Mouse (Mus musculus) heart, postnatal 36 days (tissue): Measurements from ENCODE around the gene 6030458C11Rik. TPM values are rescaled to one million over a fixed set of nuclear protein-coding genes. Genes with fewer than 3 reads are reported as not detected.
A peak's percentile ranks its signal among the peaks of the same experiment; 100 is the strongest.
"Not testable (repeated sequence)": the region's sequence is repeated elsewhere in the genome, so short reads cannot be mapped to it uniquely, and the experiment has no call there.

ENCODE experiments used
- DNase-seq, 2 experiments: peaks; one replicate each; pipeline ENCODE4 v3.0.0; 2021 to 2022
- intact Hi-C: fragments of 180-260 bp; cut with DNase I; formaldehyde crosslinking; loops from one replicate; pipeline ENCODE4 v1.15.1; 2025
- total RNA-seq, 2 experiments: library from RNA; stranded (reverse); gene quantifications; 2 replicates each; pipeline ENCODE4 v1.2.3; 2021

Gene 6030458C11Rik
- total RNA-seq, 2 experiments from 2014 or later: 12.5 to 13.7 TPM

DNA sequence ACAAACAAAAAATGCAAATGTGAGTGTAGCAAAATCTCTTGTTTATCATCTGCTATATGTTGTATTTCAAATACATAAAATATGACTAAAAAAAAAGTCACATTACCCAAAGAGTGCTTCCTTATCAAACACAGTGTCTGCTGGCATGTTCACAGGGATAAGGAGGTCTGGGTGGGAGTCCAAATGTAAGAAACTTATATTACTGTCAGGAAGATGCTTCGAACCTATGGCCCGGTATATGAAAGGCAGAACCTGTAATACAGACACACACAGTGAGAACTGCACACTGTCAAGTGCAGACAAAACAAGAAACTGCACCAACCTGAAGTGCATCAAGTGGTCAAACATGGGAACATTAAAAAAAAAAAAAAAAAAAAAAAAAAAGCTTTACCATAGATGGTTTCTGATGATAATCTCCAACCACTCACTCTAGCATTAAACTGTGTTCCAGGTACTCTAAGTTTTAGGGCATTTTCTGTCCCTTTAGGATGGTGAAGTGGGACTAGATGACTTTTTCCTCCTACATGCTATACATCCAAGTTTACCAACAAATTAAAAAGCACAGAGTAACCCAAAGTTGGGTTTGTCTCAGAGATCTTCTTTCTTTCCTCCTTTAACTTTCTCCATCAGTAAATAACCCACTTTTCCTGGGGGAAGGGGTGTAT lies 862 bp downstream of the 6030458C11Rik start:
- no peak for DNase-seq
- intact Hi-C loops: loop anchor here (10.0 kb wide), 1 partner anchor 829 kb away; the partner anchor contains the start of gene Sub1

DNA sequence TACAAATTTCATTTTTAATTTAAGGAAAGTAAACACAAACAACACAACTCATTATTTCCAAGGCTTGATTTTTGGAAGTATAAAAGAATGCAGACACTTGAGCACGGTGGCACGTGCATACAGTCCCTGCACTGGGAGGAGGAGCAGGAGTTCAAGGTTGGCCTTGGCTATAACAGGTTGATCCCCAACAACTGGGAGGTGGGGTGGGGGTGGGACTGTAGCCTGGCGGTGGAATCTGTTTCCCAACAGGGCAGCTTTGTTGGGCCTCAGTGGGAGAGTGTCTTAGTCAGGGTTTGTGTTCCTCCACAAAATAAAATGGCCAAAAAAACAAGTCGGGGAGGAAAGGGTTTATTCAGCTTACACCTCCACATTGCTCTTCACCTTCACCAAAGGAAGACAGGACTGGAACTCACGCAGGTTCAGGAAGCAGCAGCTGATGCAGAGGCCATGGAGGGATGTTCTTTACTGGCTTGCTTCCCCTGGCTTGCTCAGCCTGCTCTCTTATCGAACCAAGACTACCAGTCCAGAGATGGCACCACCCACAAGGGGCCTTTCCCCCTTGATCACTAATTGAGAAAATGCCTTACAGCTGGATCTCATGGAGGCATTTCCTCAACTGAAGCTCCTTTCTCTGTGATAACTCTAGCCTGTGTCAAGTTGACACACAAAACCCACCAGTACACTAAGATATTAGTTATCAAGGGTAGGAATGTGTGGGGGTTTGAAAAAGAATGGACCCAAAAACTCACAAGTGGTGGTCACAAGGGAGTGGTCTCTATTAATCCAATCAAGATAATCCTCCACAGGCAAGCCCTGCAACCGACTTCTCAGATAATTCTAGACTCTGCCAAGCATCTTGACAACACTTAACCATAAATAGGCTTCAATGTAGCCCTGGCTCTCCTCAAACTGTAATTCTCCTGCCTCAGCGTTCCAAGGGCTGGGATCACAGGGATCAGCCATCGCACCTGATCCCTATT lies 1.7 kb downstream of the 6030458C11Rik start:
- intact Hi-C loops: loop anchor here (10.0 kb wide), 1 partner anchor 828 kb away; the partner anchor contains the start of gene Sub1
- no peak for DNase-seq

DNA sequence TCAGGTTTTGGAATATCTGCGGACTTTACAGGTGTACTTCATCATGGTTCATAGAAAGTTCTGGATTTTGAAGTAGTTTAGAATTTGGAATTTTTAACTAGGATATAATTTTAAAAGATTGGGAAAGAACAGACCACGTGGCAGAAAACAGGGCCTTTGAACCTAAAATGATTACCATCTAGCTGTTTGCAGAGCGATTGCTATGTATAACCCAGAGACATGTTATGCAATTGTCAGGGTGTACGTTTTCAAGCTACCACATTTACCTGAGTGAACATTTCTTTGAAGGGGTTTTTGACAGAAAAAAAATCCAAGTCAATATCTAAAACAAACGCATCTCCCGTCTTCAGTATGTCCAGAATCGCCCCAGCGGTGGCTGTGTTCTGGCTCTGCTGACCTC lies 6.9 kb downstream of the 6030458C11Rik start:
- no peak for DNase-seq
- intact Hi-C loops: no loop called here

DNA sequence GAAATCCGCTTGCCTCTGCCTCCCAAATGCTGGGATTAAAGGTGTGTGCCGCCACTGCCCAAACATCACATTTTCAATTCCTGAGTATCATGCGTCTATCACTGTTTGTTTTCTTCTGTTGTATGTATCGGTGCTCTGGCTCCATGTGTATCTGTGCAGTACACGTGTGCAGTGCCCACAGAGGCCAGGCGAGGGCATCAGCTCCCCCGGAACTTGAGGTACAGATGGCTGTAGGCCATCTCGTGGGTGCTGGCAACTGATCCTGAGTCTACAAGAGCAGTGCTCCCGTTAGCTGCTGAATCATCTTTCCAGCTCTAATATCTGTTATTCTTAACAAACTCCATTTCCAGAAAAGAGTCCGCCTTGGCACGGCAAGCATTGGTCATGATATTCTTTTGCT lies 11.8 kb downstream of the 6030458C11Rik start:
- intact Hi-C loops: no loop called here
- DNase-seq: no peak

DNA sequence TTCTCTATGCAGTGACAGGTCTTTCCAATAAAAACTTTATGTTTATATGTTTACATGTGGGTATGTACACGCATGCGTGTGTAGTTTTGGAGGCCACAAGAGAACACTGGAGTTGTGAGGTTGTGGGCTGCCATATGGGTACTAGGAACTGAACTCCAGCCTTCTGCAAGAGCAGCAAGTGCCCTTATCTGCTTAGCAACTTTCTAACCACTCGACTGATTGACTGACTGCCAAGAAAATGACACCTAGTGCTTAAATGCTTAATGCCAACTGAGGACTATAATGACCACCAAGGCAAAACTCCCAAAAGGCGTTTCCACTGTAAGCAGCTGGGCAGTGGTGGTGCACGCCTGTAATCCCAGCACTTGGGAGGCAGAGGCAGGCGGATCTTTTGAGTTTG lies 15.1 kb downstream of the 6030458C11Rik start:
- DNase-seq: no peak
- intact Hi-C loops: no loop called here

DNA sequence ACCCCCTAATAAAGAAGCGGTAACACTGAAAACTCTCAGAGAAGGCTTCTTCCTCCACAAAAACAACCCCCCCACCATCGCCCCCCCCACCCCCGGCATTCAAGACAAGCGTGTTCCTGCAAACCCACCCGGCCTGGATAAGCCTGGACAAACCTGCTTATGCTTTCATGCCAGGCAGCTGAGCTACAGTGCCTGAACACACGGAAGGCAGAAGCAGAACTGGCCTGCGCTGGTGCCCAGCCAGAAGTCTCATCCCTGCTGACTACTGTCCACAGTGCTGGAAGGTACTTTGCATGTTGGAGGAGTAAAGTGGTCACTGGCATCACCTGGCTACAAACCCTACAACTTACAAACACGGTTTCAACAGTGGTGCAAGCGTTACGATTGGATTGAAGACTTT lies 17.4 kb downstream of the 6030458C11Rik start:
- intact Hi-C loops: no loop called here
- DNase-seq: no peak

DNA sequence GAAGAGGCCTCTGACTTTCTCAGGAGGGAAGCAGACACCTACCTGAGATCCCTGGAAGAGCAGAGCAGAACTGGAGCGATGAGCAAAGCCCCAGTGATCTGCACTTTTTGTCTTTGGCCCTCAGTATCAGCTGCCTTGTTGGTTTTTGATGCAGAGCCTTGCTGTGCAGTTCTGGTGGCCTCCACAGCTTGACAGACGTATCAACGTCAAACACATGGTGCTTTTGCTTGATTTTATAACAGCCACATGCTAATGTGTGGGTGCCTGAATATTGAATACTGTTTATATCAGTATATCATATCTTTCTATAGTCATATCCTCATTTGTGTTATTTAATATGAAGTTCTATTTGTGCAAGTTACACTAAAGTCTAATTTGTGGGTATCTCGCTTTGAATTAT lies 19.4 kb downstream of the 6030458C11Rik start:
- DNase-seq: no peak
- intact Hi-C loops: no loop called here

DNA sequence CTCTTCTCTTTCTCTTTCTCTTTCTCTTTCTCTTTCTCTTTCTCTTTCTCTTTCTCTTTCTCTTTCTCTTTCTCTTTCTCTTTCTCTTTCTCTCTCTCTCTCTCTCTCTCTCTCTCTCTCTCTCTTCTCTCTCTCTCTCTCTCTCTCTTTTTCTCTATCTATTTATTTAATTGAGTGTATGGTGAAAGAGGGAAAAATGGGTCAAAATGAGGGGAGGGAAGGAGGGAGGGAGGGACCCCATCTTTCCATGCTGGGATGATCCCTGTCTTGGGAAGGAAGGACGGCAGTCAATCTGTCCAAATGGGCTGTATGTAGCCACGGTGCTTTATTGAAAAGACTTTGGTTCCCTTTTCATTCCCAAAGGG lies 23.3 kb downstream of the 6030458C11Rik start:
- intact Hi-C loops, DNase-seq: not testable (repeated sequence)

DNA sequence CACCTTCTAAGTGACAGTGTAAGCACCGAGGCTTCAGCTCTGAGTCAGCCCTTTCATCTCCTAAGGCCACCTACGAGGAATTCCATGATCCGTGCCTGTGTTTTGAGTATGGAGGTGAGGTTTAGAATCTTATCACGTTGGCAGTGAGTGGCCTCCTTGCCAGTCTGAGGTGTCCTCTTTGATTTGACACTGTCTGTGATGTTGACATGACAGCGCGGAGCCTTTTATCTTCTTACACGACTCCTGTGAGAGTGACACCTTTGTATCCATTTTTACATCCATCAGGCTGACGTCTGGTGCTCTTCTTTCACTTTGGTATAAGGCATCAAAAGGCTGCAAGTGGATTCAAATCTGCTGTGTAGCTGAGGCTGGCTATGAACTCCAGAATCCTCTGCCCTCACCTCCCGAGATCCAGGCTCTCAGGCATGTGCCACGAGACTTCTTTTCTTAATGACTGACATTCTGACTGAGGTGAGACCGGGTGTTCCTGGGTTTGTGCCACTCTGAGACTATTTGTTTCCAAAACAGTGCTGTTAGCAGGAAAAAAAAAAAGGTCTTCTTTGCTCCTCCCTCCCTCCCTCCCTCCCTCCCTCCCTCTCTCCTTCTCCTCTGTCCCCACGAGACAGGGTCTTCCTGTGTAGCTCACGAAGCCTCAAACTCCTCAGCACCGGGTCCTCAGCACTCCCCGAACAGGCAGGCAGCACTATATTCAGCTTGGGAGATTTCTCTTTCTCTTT lies 23.9 kb downstream of the 6030458C11Rik start:
- intact Hi-C loops: no loop called here
- no peak for DNase-seq

DNA sequence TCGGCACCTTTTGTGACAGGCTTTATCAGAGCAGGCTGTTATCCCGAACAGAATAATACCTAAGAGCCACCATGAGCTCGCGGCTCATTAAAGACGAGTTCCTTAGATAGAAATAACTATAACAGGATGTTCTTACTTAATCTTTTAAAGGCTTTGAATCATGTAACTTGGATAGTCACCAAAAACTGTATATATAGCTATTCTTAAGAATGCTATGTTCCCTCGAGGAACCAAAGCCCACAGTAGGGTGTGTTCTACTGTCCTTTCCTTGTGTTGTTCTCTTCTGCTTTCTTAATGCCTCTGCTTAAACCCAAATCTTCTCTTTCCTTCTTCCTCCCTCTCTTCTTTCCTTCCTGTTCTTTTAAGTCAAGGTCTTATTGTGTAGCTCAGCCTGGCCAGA lies 26.4 kb downstream of the 6030458C11Rik start:
- intact Hi-C loops: loop anchor here (5.0 to 10.0 kb wide), 2 partner anchors 526 to 603 kb away; no protein-coding TSS in a partner anchor
- DNase-seq: no peak

DNA sequence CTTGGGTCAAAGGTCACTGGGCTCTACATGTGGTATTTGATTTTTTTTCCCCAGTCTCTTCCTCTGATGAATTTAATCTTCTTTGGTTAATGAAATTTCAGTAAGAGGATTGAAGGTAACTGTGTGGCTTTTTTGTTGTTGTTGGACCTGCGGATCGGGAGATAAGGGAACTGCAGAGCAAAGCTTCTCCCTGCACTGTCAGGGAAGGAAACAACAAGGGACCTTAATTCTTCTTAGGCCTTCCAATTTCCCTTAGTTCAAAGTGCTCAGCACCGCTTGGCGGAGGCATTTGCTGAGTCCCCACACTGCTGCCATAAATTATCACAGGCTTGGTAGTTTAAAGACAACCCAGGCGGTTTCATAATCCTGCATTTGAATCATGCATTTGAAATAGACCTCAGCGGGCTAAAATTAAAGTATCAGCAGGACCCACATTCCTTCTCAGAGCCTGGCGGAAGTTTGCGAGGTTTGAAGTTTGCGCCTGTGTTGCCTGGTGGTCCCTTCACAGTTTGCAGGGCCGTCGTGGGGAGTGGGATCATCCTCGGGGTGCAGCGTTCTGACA lies 28.5 kb downstream of the 6030458C11Rik start:
- intact Hi-C loops: loop anchor here (1.0 to 10.0 kb wide), 4 partner anchors 57 to 601 kb away; partner anchors contain the start of gene Pdzd2
- no peak for DNase-seq

DNA sequence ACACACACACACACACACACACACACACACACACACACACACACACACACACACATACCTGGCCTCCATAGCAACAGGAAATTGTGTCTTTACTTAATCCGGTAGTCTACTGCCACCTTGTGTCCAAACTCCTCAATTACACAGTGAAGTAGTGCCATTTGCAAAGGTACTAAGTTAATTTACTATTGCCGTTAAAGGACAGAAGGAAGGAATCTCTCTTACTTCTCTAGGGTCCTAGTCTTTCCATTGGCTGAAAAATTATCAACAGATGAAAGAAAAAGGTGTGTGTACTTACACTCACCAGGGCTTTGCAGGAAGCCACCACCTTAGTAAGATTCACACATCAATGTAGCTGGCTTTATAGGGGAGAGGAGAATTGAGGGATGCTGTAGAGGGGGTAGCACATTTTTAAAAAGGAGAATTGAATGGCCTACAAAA lies 29.0 kb downstream of the 6030458C11Rik start:
- intact Hi-C loops: loop anchor here (1.0 to 10.0 kb wide), 4 partner anchors 57 to 601 kb away; partner anchors contain the start of gene Pdzd2
- peak; percentile 35 to 53 for DNase-seq

DNA sequence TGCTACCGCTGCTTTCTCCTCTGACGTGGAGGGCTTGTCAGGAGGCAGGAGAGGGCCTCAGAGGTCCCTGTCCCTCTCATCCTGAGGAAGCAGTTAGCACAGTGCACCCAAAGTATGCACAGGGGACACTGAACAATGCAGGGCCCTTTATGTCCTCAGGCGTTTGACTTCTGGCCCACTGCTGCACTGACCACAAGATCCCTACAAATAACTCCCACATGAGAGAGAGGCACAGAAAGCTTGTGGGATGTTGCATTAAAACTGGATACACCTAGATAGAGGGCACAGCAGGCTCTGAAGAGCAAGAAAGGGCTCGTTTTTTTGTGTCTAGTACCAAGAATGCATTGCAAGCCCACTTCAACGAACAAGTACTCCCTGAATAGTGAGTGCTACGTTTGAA lies 30.1 kb downstream of the 6030458C11Rik start:
- intact Hi-C loops: loop anchor here (1.0 to 10.0 kb wide), 3 partner anchors 56 to 600 kb away; partner anchors contain the start of gene Pdzd2
- no peak for DNase-seq

DNA sequence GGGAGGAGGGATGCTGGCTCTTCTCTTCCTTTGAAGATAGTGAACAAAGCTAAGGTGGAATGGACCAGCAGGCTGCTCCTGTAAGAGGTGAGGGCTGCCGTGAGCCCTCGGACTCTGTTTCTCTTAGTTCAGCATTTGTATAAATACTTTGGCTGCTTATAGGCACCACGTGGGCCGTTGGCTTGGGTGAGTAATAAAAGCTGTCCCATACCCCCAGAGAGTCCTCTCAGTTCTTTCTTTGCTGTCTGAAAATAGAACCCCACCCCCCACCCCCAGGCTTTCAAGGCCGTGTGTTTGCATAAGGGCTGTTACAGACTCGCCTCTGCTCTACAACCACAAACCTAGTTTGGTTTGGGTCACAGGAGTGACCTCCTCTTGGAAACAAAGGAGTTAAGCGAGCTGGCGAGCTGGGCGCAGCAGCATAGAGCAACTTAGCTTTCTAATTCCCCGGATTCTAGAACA lies 35.0 kb downstream of the 6030458C11Rik start:
- intact Hi-C loops: no loop called here
- no peak for DNase-seq

DNA sequence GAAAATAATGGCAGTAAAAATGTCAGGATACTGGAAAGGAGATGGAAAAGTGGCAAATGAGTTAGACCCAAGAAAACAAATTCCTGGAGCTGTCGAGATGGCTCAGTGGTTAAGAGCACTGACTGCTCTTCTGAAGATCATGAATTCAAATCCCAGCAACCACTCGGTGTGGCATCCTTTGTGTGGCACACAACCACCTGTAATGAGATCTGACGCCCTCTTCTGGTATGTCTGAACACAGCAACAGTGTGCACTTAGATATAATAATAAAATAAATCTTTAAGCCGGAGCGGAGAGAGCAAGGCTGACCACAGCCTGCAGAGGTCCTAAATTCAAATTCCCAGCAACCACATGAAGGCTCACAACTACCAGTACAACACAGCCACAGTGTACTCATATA lies 35.9 kb downstream of the 6030458C11Rik start:
- intact Hi-C loops: no loop called here
- no peak for DNase-seq

DNA sequence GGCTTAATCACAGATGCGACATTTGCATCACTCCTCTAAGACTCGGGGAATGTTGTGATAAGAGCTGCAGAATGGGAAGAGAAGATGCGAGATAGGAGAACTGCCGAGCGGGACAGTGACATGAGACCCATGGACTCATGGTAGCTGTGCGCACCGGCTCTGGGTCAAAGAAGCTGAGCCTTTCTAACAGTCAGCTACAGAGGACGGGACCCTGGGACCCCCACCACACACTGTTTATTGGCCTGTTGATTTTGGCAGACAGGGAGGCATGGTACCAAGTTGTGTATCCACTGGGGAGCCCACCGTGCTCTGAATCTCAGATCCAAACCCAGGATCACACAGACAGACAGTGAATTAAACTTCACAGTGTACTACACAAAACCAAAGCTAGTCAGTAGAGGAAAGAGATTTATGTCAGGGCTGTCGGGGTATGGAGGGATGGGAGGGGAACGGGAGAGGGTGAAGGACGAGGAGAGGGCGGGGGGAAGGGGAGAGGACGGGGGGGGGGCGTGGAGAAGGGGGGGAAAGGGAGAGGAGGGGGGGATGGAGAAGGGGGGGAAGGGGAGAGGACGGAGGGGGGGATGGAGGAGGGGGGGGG lies 42.6 kb downstream of the 6030458C11Rik start:
- intact Hi-C loops: no loop called here
- no peak for DNase-seq

DNA sequence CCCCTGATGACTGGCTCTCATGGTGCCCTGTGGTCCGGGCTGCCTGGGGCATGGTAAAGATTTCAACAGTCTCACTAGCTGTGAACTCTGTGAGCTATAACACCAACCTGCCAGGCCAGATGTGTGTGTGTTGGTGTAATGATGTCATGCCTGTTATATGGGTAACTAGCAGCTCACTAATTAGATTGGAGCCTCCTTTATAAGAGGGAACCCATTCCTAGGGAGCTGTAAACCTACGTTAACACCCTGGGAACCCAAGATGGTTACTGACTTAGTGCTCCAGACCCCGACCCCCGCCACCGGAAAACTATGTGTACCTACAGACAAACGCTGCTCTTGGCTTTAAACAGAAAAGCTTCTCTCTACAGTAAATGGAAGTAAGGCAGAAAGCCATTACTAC lies 43.2 kb downstream of the 6030458C11Rik start:
- DNase-seq: no peak
- intact Hi-C loops: no loop called here

DNA sequence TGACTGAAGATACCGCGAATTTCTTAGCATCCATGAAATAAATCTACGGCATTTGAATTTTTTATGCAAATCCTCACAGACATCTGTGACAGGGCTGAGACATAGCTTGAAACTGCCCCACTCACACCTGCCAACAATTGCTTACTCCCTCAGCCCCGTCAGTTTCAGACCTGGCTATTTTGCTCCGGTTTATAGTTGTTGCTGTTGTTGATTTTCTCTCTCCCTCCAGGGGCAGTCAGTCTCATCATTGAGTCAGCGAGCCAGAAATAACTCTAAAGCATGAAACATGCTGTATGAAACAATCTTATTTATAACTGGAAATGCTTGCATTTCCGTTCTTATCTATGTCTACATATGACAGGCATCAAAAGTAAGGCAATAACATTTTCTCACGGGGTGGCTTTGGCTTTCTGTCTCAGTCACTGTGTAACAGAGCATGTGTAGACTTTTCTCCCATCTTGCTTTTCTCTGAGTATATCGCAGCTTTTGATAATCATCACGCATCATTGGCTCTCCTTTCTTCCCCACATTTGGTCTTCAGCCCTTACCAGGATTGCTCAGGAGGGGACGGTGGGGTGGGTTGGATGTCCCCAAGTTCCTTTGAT lies 50.2 kb downstream of the 6030458C11Rik start:
- DNase-seq: no peak
- intact Hi-C loops: no loop called here

DNA sequence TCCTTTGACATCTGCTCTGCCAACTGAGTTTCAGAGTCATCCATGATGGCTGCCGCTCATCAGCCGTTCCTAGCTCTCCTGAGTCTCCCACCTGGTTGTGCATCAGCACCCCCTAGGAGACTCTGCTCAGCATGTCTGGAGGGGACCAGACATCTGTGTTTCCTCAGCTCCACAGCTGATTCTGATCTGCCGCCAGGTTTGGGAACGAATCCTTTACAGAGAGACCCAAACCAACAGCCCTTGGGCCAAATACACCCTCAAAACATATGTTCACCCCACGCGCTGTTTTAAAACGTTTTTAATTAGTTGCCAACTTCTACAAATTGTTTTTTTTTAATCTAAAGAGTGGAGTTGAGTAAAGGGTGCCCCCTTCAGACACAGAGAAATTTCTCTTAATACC lies 53.5 kb downstream of the 6030458C11Rik start:
- no peak for DNase-seq
- intact Hi-C loops: no loop called here
